9 mouse cellular contexts compared by ENCODE assay signal in the genomic region with DNA sequence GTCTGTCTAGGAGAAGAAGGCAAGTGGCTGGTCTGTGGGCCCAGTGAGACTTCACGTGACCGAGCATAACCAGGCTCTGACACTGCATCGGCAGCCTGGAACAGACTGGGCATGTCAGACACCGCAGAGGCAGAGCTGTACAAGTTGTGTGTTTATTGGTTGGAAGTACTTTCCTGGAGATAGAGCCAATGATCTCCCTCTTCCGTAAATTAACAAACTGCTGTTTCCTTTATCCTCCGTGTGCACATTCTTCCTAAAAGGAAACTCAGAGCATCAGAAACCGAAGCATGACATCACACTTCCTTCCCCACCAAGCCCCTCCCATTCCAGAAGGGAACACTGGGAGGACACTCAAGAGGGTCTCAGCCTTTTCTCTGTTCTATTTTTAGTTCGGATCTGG.
A peak's percentile ranks its signal among the peaks of the same experiment; 100 is the strongest.
DNase-seq lines count a peak whose midpoint lies in the region; ATAC-seq and TF ChIP-seq lines count a peak whose summit lies in the region.
"Had no signal": no experiment of that assay in that cellular context is flagged by ENCODE, and none has a peak within 500 bp of the region (broad histone marks: within the 10 kb centered on the region; RNA-seq: fewer than 3 reads in every experiment).

No protein-coding gene starts in this region.

- no peaks in the 10 kb centered on the region; the same call in 1 of the 2 replicates for H3K4me1 ChIP-seq in intestine, embryonic 14.5 days (replicated peaks; ENCODE audit: control insufficient read depth, insufficient read depth, low read length)
- H3K4me1 ChIP-seq in lung, adult 2 months (ENCODE audit: control insufficient read depth, insufficient read depth, low read length) = no peaks in the 10 kb centered on the region

- H3K9ac ChIP-seq in intestine, embryonic 14.5 days (ENCODE audit: low read length) = no peak overlapping the region

- H3K27ac ChIP-seq in intestine, embryonic 14.5 days (ENCODE audit: low read depth) = no peak overlapping the region

- no peak overlapping the region for H3K4me3 ChIP-seq in intestine, embryonic 14.5 days (ENCODE audit: low read depth, low read length)
- H3K4me3 ChIP-seq in lung, adult 2 months (replicated peaks; ENCODE audit: extremely low read depth, low read depth, low read length) = no peak overlapping the region

- 51% methylated on average over 8 of the region's 8 CpGs for WGBS in intestine, embryonic 14.5 days
- WGBS in lung, adult 2 months = 39% methylated on average over 8 of the region's 8 CpGs

- H3K27me3 ChIP-seq in intestine, embryonic 14.5 days (replicated peaks; ENCODE audit: control insufficient read depth, insufficient read depth, low read length) = no peaks in the 10 kb centered on the region
- H3K27me3 ChIP-seq: Patski had no signal

- peak; percentile 31 for DNase-seq in adrenal gland, adult 2 months
- DNase-seq in adrenal gland, postnatal 4 days (ENCODE audit: low spot score in 2 of 2) = no peak
- no peak for DNase-seq in intestine, embryonic 14.5 days (ENCODE audit: low spot score)
- no peak for DNase-seq in lung, adult 2 months
- DNase-seq in cerebellum, postnatal 14 days = no peak
- no peak for DNase-seq in cerebellum, adult 9-10 months
- DNase-seq in cerebellum, postnatal 25 days = no peak

- no peaks in the 10 kb centered on the region for H3K36me3 ChIP-seq in intestine, embryonic 14.5 days (ENCODE audit: control insufficient read depth, insufficient read depth, low read length)

- ATAC-seq in common myeloid progenitor, adult 5-6 weeks (replicated peaks; ENCODE audit: low read depth, poor library complexity, severe bottlenecking) = peak; percentile 51; the same call in 1 of the 2 replicates
- no peak for ATAC-seq in intestine, embryonic 14.5 days (replicated peaks; ENCODE audit: low FRiP score, low TSS enrichment, low read depth)
- ATAC-seq: Patski had no signal

- peak overlapping the region; percentile 11; the same call in 1 of the 2 replicates for H3K4me2 ChIP-seq in intestine, embryonic 14.5 days (ENCODE audit: low read length)

- H3K9me3 ChIP-seq in intestine, embryonic 14.5 days (ENCODE audit: control insufficient read depth, low read length) = no peaks in the 10 kb centered on the region

- no peak for TF ChIP-seq CTCF in lung, adult 2 months (IDR thresholded peaks at IDR 0.05; ENCODE audit: insufficient read depth, low read length)

- peak; percentile 32; the same call in 1 of the 2 replicates for TF ChIP-seq POLR2A in lung, adult 2 months (IDR thresholded peaks at IDR 0.05; ENCODE audit: borderline replicate concordance, extremely low read depth, low read depth, low read length)
